Mouse (Mus musculus): ENCODE data around the gene Cdadc1. TPM values are rescaled to one million over a fixed set of nuclear protein-coding genes. Genes with fewer than 3 reads are reported as not detected.
A peak's percentile ranks its signal among the peaks of the same experiment; 100 is the strongest.

Cdadc1 gene
- polyA plus RNA-seq, 1 experiment from 2014 or later = 31.1 TPM

DNA sequence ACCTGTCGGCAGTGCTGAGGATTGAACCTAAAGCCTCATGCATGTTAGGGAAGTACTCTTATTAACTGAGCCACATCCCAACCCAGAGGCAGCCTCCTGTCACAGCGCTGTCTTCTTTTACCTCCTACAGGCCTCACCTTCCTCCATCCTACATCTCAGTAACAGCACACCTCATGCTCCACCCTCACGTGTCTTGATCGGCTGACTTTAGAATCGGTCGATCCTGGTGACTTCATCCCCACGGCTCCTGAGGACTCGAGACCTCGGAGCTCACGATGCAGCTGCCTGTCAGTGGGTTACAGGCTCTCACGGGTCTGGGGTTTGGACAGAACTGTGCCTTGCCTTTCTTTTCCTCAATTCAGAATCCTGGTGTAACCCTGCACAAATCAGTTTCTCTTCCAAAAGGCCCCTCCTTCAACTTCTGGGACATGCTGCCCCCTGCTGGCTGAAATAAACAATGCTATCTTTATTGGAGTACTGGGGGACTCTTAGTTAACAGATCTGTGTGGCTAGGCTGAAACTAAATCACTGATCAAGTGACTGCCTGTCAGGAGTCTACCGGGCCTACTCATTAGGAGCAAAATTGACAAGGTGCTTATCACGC, 41.7 kb downstream of the Cdadc1 start:
- no peaks in the 10 kb centered on the region for H3K27me3 ChIP-seq (replicated peaks)
- H3K4me2 ChIP-seq = no peak overlapping the region
- H3K9ac ChIP-seq (replicated peaks) = no peak overlapping the region
- no peaks in the 10 kb centered on the region for H3K36me3 ChIP-seq
- H3K4me1 ChIP-seq = no peaks in the 10 kb centered on the region
- WGBS = 60% methylated on average over 13 of the region's 13 CpGs
- H3K9me3 ChIP-seq (replicated peaks) = no peaks in the 10 kb centered on the region
- no peak overlapping the region for H3K4me3 ChIP-seq (replicated peaks)
- ATAC-seq (ENCODE audit: low FRiP score) = peak; percentile 78; the same call in 1 of the 2 replicates
- H3K27ac ChIP-seq (replicated peaks) = no peak overlapping the region

DNA sequence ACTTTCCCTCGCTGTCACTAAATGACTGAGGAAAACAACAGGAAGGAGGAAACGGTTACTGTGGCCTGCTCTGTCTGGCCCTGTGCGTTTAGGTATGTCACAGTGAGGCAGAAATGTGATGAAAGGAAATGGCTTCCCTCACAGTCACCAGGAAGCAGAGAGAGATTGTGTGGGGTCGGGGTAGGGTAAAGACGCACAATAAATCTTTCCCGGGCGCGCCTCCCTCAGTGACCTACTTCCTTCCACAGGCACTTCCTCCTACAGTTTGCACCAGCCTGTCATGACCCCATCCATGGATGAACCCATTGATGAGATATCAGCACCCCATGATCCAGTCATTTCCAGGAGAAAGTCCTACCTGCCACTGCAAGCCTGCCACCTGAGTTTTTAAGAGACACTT, 42.7 kb downstream of the Cdadc1 start:
- Histone ChIP-seq H3K9ac (replicated peaks) (no peak overlapping the region), H3K27me3 (replicated peaks) (no peaks in the 10 kb centered on the region), H3K36me3 (no peaks in the 10 kb centered on the region), H3K4me2 (no peak overlapping the region), H3K4me1 (no peaks in the 10 kb centered on the region), H3K4me3 (replicated peaks) (no peak overlapping the region), H3K27ac (replicated peaks) (no peak overlapping the region), H3K9me3 (replicated peaks) (no peaks in the 10 kb centered on the region)
- 87% methylated on average over 8 of the region's 8 CpGs for WGBS
- ATAC-seq (ENCODE audit: low FRiP score) = no peak

DNA sequence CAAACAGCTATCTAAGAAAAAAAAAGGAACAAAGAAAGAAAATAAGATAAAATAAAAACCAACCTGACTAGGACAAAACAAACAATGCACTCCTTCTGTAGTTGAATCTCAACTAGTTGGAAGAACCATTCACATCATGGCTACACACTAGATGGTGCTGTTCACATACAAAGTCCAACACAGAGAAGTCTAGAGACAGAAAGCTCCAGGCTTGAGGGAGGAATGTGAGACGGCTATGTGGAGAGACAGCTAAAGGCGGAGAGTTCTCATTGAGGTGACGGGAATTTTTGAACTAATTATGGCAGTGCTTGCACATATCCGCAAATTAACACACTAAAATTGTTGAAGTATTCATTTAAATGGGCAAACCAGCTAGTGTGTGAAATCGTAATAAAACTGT, 43.7 kb downstream of the Cdadc1 start:
- no peaks in the 10 kb centered on the region for H3K27me3 ChIP-seq (replicated peaks)
- ATAC-seq (ENCODE audit: low FRiP score) = no peak
- no peaks in the 10 kb centered on the region for H3K9me3 ChIP-seq (replicated peaks)
- no peak overlapping the region for H3K27ac ChIP-seq (replicated peaks)
- H3K4me2 ChIP-seq = no peak overlapping the region
- H3K4me1 ChIP-seq = no peaks in the 10 kb centered on the region
- H3K36me3 ChIP-seq = no peaks in the 10 kb centered on the region
- WGBS = 86% methylated on average over 5 of the region's 5 CpGs
- no peak overlapping the region for H3K9ac ChIP-seq (replicated peaks)
- no peak overlapping the region for H3K4me3 ChIP-seq (replicated peaks)

DNA sequence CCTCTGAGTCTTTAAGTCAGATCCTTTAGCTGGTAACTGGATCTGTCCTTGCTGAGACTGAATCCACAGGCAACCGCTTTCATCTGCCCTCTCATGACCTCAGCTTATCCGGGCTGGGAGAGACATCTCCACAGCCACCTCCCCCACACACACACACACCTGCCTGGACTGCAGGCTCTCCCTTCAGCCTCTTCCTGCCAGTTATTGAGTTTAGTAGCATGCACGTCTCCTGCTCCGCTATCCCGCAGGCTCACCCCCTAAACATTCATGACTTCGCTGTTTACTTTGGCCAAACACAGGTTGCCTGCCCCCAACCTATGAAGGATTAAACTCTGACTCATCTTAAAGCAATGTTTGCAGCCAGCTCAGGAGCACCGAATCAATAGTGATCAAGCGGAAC, 45.8 kb downstream of the Cdadc1 start:
- Histone ChIP-seq H3K36me3 (no peaks in the 10 kb centered on the region), H3K4me1 (no peaks in the 10 kb centered on the region), H3K4me3 (replicated peaks) (no peak overlapping the region), H3K9ac (replicated peaks) (no peak overlapping the region), H3K9me3 (replicated peaks) (no peaks in the 10 kb centered on the region), H3K27me3 (replicated peaks) (no peaks in the 10 kb centered on the region), H3K4me2 (no peak overlapping the region), H3K27ac (replicated peaks) (no peak overlapping the region)
- WGBS = 86% methylated on average over 8 of the region's 8 CpGs
- ATAC-seq (ENCODE audit: low FRiP score) = no peak

- 93% methylated on average over 2 of the region's 2 CpGs for WGBS
- ATAC-seq (ENCODE audit: low FRiP score) = no peak
- H3K4me1 ChIP-seq = no peaks in the 10 kb centered on the region
- no peaks in the 10 kb centered on the region for H3K36me3 ChIP-seq
- H3K27me3 ChIP-seq (replicated peaks) = no peaks in the 10 kb centered on the region
- no peak overlapping the region for H3K9ac ChIP-seq (replicated peaks)
- no peak overlapping the region for H3K4me2 ChIP-seq
- H3K27ac ChIP-seq (replicated peaks) = no peak overlapping the region
- H3K4me3 ChIP-seq (replicated peaks) = no peak overlapping the region
- no peaks in the 10 kb centered on the region for H3K9me3 ChIP-seq (replicated peaks)
Measured at GRCm38 (mm10) chr14:59550841-59551240, 46.9 kb downstream of the Cdadc1 start.

- H3K27me3 ChIP-seq (replicated peaks) = no peaks in the 10 kb centered on the region
- H3K9ac ChIP-seq (replicated peaks) = no peak overlapping the region
- no peaks in the 10 kb centered on the region for H3K4me1 ChIP-seq
- H3K4me2 ChIP-seq = no peak overlapping the region
- H3K36me3 ChIP-seq = no peaks in the 10 kb centered on the region
- H3K4me3 ChIP-seq (replicated peaks) = no peak overlapping the region
- no peak for ATAC-seq (ENCODE audit: low FRiP score)
- no peak overlapping the region for H3K27ac ChIP-seq (replicated peaks)
- 83% methylated on average over 6 of the region's 6 CpGs for WGBS
- H3K9me3 ChIP-seq (replicated peaks) = no peaks in the 10 kb centered on the region
Measured at GRCm38 (mm10) chr14:59549106-59549505, 48.7 kb downstream of the Cdadc1 start.

- Histone ChIP-seq H3K4me2 (no peak overlapping the region), H3K27me3 (replicated peaks) (no peaks in the 10 kb centered on the region), H3K4me1 (no peaks in the 10 kb centered on the region), H3K9ac (replicated peaks) (no peak overlapping the region), H3K27ac (replicated peaks) (no peak overlapping the region), H3K36me3 (no peaks in the 10 kb centered on the region), H3K9me3 (replicated peaks) (no peaks in the 10 kb centered on the region), H3K4me3 (replicated peaks) (no peak overlapping the region)
- ATAC-seq (ENCODE audit: low FRiP score) = no peak
- 74% methylated on average over 2 of the region's 2 CpGs for WGBS
Measured at GRCm38 (mm10) chr14:59548532-59548931, 49.2 kb downstream of the Cdadc1 start.

DNA sequence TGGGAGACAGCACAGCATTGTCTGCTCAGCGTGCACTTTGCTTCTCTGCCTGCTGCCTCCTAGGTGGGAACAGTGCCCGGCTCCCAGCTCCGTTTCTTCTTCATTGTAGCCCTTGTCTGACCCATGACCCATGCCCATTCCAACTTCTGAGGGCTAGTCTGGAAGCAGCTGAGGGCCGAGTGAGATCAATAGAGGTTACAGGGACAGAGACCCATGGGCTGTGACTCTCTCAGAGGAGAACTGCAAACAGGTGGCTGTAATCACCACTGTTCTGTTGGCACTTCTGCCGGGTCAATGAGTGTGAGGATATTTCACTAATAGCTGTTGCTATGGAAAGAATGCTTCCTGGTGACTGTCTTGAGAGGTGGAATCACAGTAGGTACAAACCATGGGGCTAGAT, 50.2 kb downstream of the Cdadc1 start:
- ATAC-seq (ENCODE audit: low FRiP score) = no peak
- 53% methylated on average over 5 of the region's 5 CpGs for WGBS
- Histone ChIP-seq H3K4me2 (no peak overlapping the region), H3K9ac (replicated peaks) (no peak overlapping the region), H3K4me1 (no peaks in the 10 kb centered on the region), H3K9me3 (replicated peaks) (no peaks in the 10 kb centered on the region), H3K4me3 (replicated peaks) (no peak overlapping the region), H3K27ac (replicated peaks) (no peak overlapping the region), H3K27me3 (replicated peaks) (no peaks in the 10 kb centered on the region), H3K36me3 (no peaks in the 10 kb centered on the region)

DNA sequence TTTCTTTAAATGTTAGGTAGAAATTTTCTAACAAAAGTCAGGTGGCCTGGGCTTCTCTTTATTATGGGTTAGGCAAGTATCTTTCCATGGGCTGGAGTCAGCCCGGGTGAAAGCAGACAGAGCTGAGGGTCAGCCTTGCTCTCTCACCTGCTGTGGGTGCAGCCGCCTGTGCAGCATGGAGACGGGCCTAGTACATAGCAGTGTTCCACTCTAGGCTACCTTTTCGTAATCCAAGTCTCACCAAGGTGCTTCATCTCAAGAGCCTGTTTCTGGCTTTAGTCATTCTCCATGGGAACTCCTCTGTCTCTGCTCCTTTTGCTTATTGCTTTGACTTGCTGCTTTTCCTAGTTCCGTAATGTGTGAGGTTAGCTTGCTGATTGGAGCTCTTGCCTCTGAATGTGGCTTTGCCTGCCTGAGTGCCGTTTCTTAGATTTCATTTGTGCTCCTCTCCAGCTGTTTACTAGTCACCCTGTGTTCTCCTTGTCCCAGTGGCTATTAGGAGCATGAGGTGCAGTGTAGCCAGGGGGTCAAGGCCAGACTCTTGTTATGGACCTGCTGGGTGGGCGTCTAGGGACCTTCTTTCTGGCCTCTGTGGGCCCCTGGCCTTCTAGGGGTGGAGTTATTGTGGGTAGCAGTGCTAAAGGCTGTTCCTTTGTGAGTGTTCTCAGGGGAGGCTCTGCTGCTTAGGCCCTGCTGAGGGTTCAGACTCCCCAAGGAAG, 51.4 kb downstream of the Cdadc1 start:
- ATAC-seq (ENCODE audit: low FRiP score) = no peak
- no peaks in the 10 kb centered on the region for H3K27me3 ChIP-seq (replicated peaks)
- H3K9me3 ChIP-seq (replicated peaks) = no peaks in the 10 kb centered on the region
- H3K27ac ChIP-seq (replicated peaks) = no peak overlapping the region
- no peaks in the 10 kb centered on the region for H3K36me3 ChIP-seq
- H3K4me1 ChIP-seq = no peaks in the 10 kb centered on the region
- H3K4me2 ChIP-seq = no peak overlapping the region
- no peak overlapping the region for H3K9ac ChIP-seq (replicated peaks)
- 82% methylated on average over 7 of the region's 7 CpGs for WGBS
- H3K4me3 ChIP-seq (replicated peaks) = no peak overlapping the region

- Histone ChIP-seq H3K27ac (replicated peaks) (no peak overlapping the region), H3K9ac (replicated peaks) (no peak overlapping the region), H3K4me2 (no peak overlapping the region), H3K27me3 (replicated peaks) (no peaks in the 10 kb centered on the region), H3K9me3 (replicated peaks) (no peaks in the 10 kb centered on the region), H3K4me1 (no peaks in the 10 kb centered on the region), H3K4me3 (replicated peaks) (no peak overlapping the region), H3K36me3 (no peaks in the 10 kb centered on the region; the same call in 1 of the 2 replicates)
- 59% methylated on average over 5 of the region's 5 CpGs for WGBS
- ATAC-seq (ENCODE audit: low FRiP score) = no peak
Measured at GRCm38 (mm10) chr14:59543956-59544355, 53.8 kb downstream of the Cdadc1 start.

- ATAC-seq (ENCODE audit: low FRiP score) = no peak
- no peaks in the 10 kb centered on the region for H3K9me3 ChIP-seq (replicated peaks)
- H3K4me1 ChIP-seq = no peaks in the 10 kb centered on the region
- no peak overlapping the region for H3K27ac ChIP-seq (replicated peaks)
- no peak overlapping the region for H3K4me2 ChIP-seq
- H3K36me3 ChIP-seq = no peaks in the 10 kb centered on the region; the same call in 1 of the 2 replicates
- 89% methylated on average over 3 of the region's 3 CpGs for WGBS
- H3K9ac ChIP-seq (replicated peaks) = no peak overlapping the region
- no peak overlapping the region for H3K4me3 ChIP-seq (replicated peaks)
- H3K27me3 ChIP-seq (replicated peaks) = no peaks in the 10 kb centered on the region
Measured at GRCm38 (mm10) chr14:59543158-59543826, 54.5 kb downstream of the Cdadc1 start.

DNA sequence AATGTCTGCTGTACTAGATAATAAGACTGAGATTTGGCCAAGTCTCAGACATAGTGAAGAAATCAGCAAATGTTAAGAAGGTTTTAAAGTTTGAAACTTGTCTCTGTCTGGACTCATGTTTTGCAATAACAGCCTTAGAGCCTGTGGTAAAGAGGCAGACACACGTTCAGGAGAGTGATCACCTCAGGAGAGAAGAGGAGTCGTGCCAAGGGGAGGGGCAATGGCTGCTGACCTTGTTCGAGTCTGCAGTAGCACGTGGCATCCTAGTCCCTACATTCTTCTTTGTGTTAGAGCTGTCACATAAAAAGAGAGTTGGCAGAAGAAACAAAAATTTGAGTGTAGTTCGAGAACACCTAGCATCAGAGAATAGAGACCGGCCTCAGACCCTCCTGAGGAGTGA, 57.0 kb downstream of the Cdadc1 start:
- H3K27ac ChIP-seq (replicated peaks) = no peak overlapping the region
- 79% methylated on average over 6 of the region's 6 CpGs for WGBS

More for the DNA sequence above, 57.0 kb downstream of the Cdadc1 start:
- Histone ChIP-seq H3K4me1 (no peaks in the 10 kb centered on the region), H3K36me3 (no peaks in the 10 kb centered on the region; the same call in 1 of the 2 replicates), H3K4me2 (no peak overlapping the region), H3K9ac (replicated peaks) (no peak overlapping the region), H3K9me3 (replicated peaks) (no peaks in the 10 kb centered on the region), H3K4me3 (replicated peaks) (no peak overlapping the region), H3K27me3 (replicated peaks) (no peaks in the 10 kb centered on the region)
- ATAC-seq (ENCODE audit: low FRiP score) = no peak
